ENCODE assay signal across 33 mouse cellular contexts in genomic region chr9:35486616-35487015, GRCm38 (mm10). TPM values are rescaled to one million over a fixed set of nuclear protein-coding genes. Genes with fewer than 3 reads are reported as not detected.
DNase-seq lines count a peak whose midpoint lies in the region; ATAC-seq and TF ChIP-seq lines count a peak whose summit lies in the region.
"Had no signal": no experiment of that assay in that cellular context is flagged by ENCODE, and none has a peak within 500 bp of the region (broad histone marks: within the 10 kb centered on the region; RNA-seq: fewer than 3 reads in every experiment).

No protein-coding gene starts in this region.

- H3K4me2 ChIP-seq in lung, postnatal 0 days (replicated peaks; ENCODE audit: low read depth, low read length), result no peak overlapping the region
- H3K4me2 ChIP-seq: embryonic facial prominence, embryonic 12.5 days; embryonic facial prominence, embryonic 15.5 days; forebrain, embryonic 13.5 days; heart, embryonic 12.5 days; heart, embryonic 15.5 days; hindbrain, embryonic 13.5 days; intestine, embryonic 15.5 days had no signal

- H3K36me3 ChIP-seq in lung, postnatal 0 days (ENCODE audit: insufficient read depth, low read length), result no peaks in the 10 kb centered on the region
- H3K36me3 ChIP-seq: G1E had no signal

- ATAC-seq in lung, postnatal 0 days, result no peak
- ATAC-seq: forebrain, embryonic 13.5 days; forebrain, embryonic 16.5 days; hindbrain, embryonic 16.5 days; intestine, embryonic 15.5 days had no signal

- H3K4me1 ChIP-seq in lung, postnatal 0 days (ENCODE audit: insufficient read depth, low read depth, low read length), result no peaks in the 10 kb centered on the region
- H3K4me1 ChIP-seq: embryonic facial prominence, embryonic 15.5 days; forebrain, embryonic 10.5 days; hindbrain, embryonic 10.5 days; hindbrain, embryonic 13.5 days; intestine, embryonic 15.5 days had no signal

- whole genome bisulfite sequencing in lung, postnatal 0 days, result 66% methylated on average over 13 of the region's 13 CpGs

- H3K27ac ChIP-seq in lung, postnatal 0 days (ENCODE audit: low read length), result no peak overlapping the region
- H3K27ac ChIP-seq: embryonic facial prominence, embryonic 12.5 days; embryonic facial prominence, embryonic 15.5 days; forebrain, embryonic 10.5 days; forebrain, embryonic 13.5 days; heart, embryonic 15.5 days; hindbrain, embryonic 10.5 days; hindbrain, embryonic 13.5 days; intestine, embryonic 15.5 days had no signal

- TF ChIP-seq CTCF in lung, postnatal 0 days (IDR thresholded peaks at IDR 0.05), result no peak

- no peaks in the 10 kb centered on the region for H3K27me3 ChIP-seq in lung, postnatal 0 days (replicated peaks; ENCODE audit: insufficient read depth, low read length)
- H3K27me3 ChIP-seq: CH12.LX; embryonic facial prominence, embryonic 12.5 days; embryonic facial prominence, embryonic 15.5 days; forebrain, embryonic 13.5 days; heart, embryonic 12.5 days; heart, embryonic 15.5 days; hindbrain, embryonic 13.5 days; intestine, embryonic 15.5 days had no signal

- no peak overlapping the region for H3K9ac ChIP-seq in lung, postnatal 0 days (replicated peaks; ENCODE audit: low read depth)
- H3K9ac ChIP-seq: embryonic facial prominence, embryonic 12.5 days; embryonic facial prominence, embryonic 15.5 days; forebrain, embryonic 13.5 days; heart, embryonic 12.5 days; heart, embryonic 15.5 days; hindbrain, embryonic 13.5 days; intestine, embryonic 15.5 days had no signal

- H3K9me3 ChIP-seq in lung, postnatal 0 days (ENCODE audit: low read length), result no peaks in the 10 kb centered on the region
- H3K9me3 ChIP-seq: embryonic facial prominence, embryonic 12.5 days; embryonic facial prominence, embryonic 15.5 days; forebrain, embryonic 10.5 days; forebrain, embryonic 13.5 days; G1E; heart, embryonic 12.5 days; heart, embryonic 15.5 days; hindbrain, embryonic 10.5 days; hindbrain, embryonic 13.5 days; intestine, embryonic 15.5 days had no signal

- peak; percentile 21 for DNase-seq in lung, postnatal 0 days (ENCODE audit: low spot score)
- no peak for DNase-seq in lung, postnatal 10 days
- DNase-seq in NIH3T3 (ENCODE audit: low read depth), result peak; percentile 77
- peak; percentile 79 for DNase-seq in fibroblast of lung, adult 2 months (ENCODE audit: low read depth)
- DNase-seq in adrenal gland, postnatal 36 days, result no peak
- no peak for DNase-seq in cerebellum, postnatal 25 days
- DNase-seq: adrenal gland, adult 8-10 months; adrenal gland, postnatal 25 days; B cell, adult 2 months; cerebellum, adult 18-20 months; cerebellum, adult 9-10 months; cerebellum, postnatal 14 days; gastrocnemius, postnatal 36 days; heart, postnatal 10 days; heart, postnatal 36 days; kidney, adult 18-20 months had no signal

- no peak overlapping the region for H3K4me3 ChIP-seq in lung, postnatal 0 days (ENCODE audit: low read depth, low read length)
- H3K4me3 ChIP-seq: embryonic facial prominence, embryonic 12.5 days; embryonic facial prominence, embryonic 15.5 days; erythroblast, embryonic 14.5 days; forebrain, embryonic 10.5 days; forebrain, embryonic 13.5 days; heart, embryonic 12.5 days; heart, embryonic 15.5 days; hindbrain, embryonic 10.5 days; hindbrain, embryonic 13.5 days; intestine, embryonic 15.5 days had no signal

- TF ChIP-seq EP300 in lung, postnatal 0 days (IDR thresholded peaks at IDR 0.05), result no peak

RNA-seq across cellular contexts. Expression of gene Gm1113, which starts 31.5 kb away (rescaled TPM):
- not detected in 2 replicates for polyA plus RNA-seq in lung, postnatal 0 days (2015; fragmentation: Nextera tagmentation; extraction: Ambion mirVana)
- total RNA-seq in adrenal gland, postnatal 36 days (2021), result not detected
- total RNA-seq: adrenal gland, adult 8-10 months; adrenal gland, postnatal 25 days; CH12.LX; common myeloid progenitor, adult 5-6 weeks; G1E; gastrocnemius, adult 8-10 months; gastrocnemius, postnatal 36 days; granulocyte monocyte progenitor cell, adult 5-6 weeks; heart, postnatal 10 days; heart, postnatal 36 days had no signal
- polyA plus RNA-seq: embryonic facial prominence, embryonic 12.5 days; embryonic facial prominence, embryonic 15.5 days; erythroblast, embryonic 14.5 days; forebrain, embryonic 10.5 days; forebrain, embryonic 13.5 days; forebrain, embryonic 16.5 days; G1E; heart, embryonic 12.5 days; heart, embryonic 15.5 days; hindbrain, embryonic 10.5 days; hindbrain, embryonic 13.5 days; hindbrain, embryonic 16.5 days; intestine, embryonic 15.5 days had no signal

Comparison
In these comparisons a context has a peak if more than half of its experiments do, and no peak if none do; other contexts are left out.
1. DNase-seq: peak in lung, postnatal 0 days (single experiment), NIH3T3 (single experiment) and fibroblast of lung, adult 2 months (single experiment); none in lung, postnatal 10 days (single experiment), adrenal gland, postnatal 36 days (0 of 2) and cerebellum, postnatal 25 days (0 of 2).